Mouse (Mus musculus): Measurements from ENCODE around the gene Ctso. TPM values are rescaled to one million over a fixed set of nuclear protein-coding genes. Genes with fewer than 3 reads are reported as not detected.

Gene Ctso
- polyA plus RNA-seq, 2 experiments: 7.1 to 11.4 TPM

- H3K9ac ChIP-seq (ENCODE audit: low read depth, low read length, severe bottlenecking): no peak overlapping the region
- ATAC-seq (ENCODE audit: low FRiP score, low read depth) (no peak), DNase-seq (ENCODE audit: low spot score) (no peak)
- H3K4me2 ChIP-seq (replicated peaks; ENCODE audit: low read depth, low read length, severe bottlenecking): no peak overlapping the region
- no peak overlapping the region for H3K4me3 ChIP-seq (replicated peaks; ENCODE audit: low read length)
- no peaks in the 10 kb centered on the region; the same call in 1 of the 2 replicates for H3K36me3 ChIP-seq (ENCODE audit: control insufficient read depth, insufficient read depth, low read length)
- H3K27ac ChIP-seq (replicated peaks; ENCODE audit: low read depth, low read length): no peak overlapping the region
- TF ChIP-seq POLR2A (IDR thresholded peaks at IDR 0.05; ENCODE audit: borderline replicate concordance, extremely low read depth, insufficient read depth, insufficient read length): no peak
- no peaks in the 10 kb centered on the region for H3K9me3 ChIP-seq (ENCODE audit: control insufficient read depth, low read length)
- H3K27me3 ChIP-seq (ENCODE audit: control insufficient read depth, insufficient read depth, low read length): no peaks in the 10 kb centered on the region
- no peaks in the 10 kb centered on the region for H3K4me1 ChIP-seq (ENCODE audit: control insufficient read depth, insufficient read depth, low read length)
- 70% methylated on average over 2 of the region's 2 CpGs for WGBS
These were observed 19.4 kb downstream of the Ctso start for GRCm38 (mm10) chr3:81951785-81952184.

GRCm38 (mm10) chr3:81957484-81957883, 25.1 kb downstream of the Ctso start:
- Histone ChIP-seq H3K27me3 (ENCODE audit: control insufficient read depth, insufficient read depth, low read length) (no peaks in the 10 kb centered on the region), H3K4me2 (replicated peaks; ENCODE audit: low read depth, low read length, severe bottlenecking) (no peak overlapping the region), H3K4me3 (replicated peaks; ENCODE audit: low read length) (no peak overlapping the region), H3K9ac (ENCODE audit: low read depth, low read length, severe bottlenecking) (no peak overlapping the region), H3K9me3 (ENCODE audit: control insufficient read depth, low read length) (no peaks in the 10 kb centered on the region), H3K27ac (replicated peaks; ENCODE audit: low read depth, low read length) (no peak overlapping the region), H3K36me3 (ENCODE audit: control insufficient read depth, insufficient read depth, low read length) (no peaks in the 10 kb centered on the region), H3K4me1 (ENCODE audit: control insufficient read depth, insufficient read depth, low read length) (no peaks in the 10 kb centered on the region)
- DNase-seq (ENCODE audit: low spot score): no peak
- 48% methylated on average over 5 of the region's 5 CpGs for WGBS
- ATAC-seq (ENCODE audit: low FRiP score, low read depth): no peak
- no peak for TF ChIP-seq POLR2A (IDR thresholded peaks at IDR 0.05; ENCODE audit: borderline replicate concordance, extremely low read depth, insufficient read depth, insufficient read length)

GRCm38 (mm10) chr3:81961336-81961735, 28.9 kb downstream of the Ctso start:
- Histone ChIP-seq H3K4me3 (replicated peaks; ENCODE audit: low read length) (no peak overlapping the region), H3K4me2 (replicated peaks; ENCODE audit: low read depth, low read length, severe bottlenecking) (no peak overlapping the region), H3K27ac (replicated peaks; ENCODE audit: low read depth, low read length) (no peak overlapping the region), H3K9me3 (ENCODE audit: control insufficient read depth, low read length) (no peaks in the 10 kb centered on the region), H3K27me3 (ENCODE audit: control insufficient read depth, insufficient read depth, low read length) (no peaks in the 10 kb centered on the region), H3K9ac (ENCODE audit: low read depth, low read length, severe bottlenecking) (no peak overlapping the region), H3K4me1 (ENCODE audit: control insufficient read depth, insufficient read depth, low read length) (no peaks in the 10 kb centered on the region), H3K36me3 (ENCODE audit: control insufficient read depth, insufficient read depth, low read length) (no peaks in the 10 kb centered on the region)
- WGBS: 76% methylated on average over 5 of the region's 5 CpGs
- DNase-seq (ENCODE audit: low spot score) (no peak), ATAC-seq (ENCODE audit: low FRiP score, low read depth) (no peak)
- no peak for TF ChIP-seq POLR2A (IDR thresholded peaks at IDR 0.05; ENCODE audit: borderline replicate concordance, extremely low read depth, insufficient read depth, insufficient read length)

GRCm38 (mm10) chr3:81963768-81964167, 31.4 kb downstream of the Ctso start:
- no peaks in the 10 kb centered on the region for H3K36me3 ChIP-seq (ENCODE audit: control insufficient read depth, insufficient read depth, low read length)
- H3K9ac ChIP-seq (ENCODE audit: low read depth, low read length, severe bottlenecking): no peak overlapping the region
- no peak overlapping the region for H3K4me2 ChIP-seq (replicated peaks; ENCODE audit: low read depth, low read length, severe bottlenecking)
- no peaks in the 10 kb centered on the region for H3K4me1 ChIP-seq (ENCODE audit: control insufficient read depth, insufficient read depth, low read length)
- ATAC-seq (ENCODE audit: low FRiP score, low read depth): no peak
- TF ChIP-seq POLR2A (IDR thresholded peaks at IDR 0.05; ENCODE audit: borderline replicate concordance, extremely low read depth, insufficient read depth, insufficient read length): no peak
- H3K27me3 ChIP-seq (ENCODE audit: control insufficient read depth, insufficient read depth, low read length): no peaks in the 10 kb centered on the region
- no peak overlapping the region for H3K4me3 ChIP-seq (replicated peaks; ENCODE audit: low read length)
- no peak overlapping the region for H3K27ac ChIP-seq (replicated peaks; ENCODE audit: low read depth, low read length)
- 69% methylated on average over 5 of the region's 5 CpGs for WGBS
- no peak for DNase-seq (ENCODE audit: low spot score)
- no peaks in the 10 kb centered on the region for H3K9me3 ChIP-seq (ENCODE audit: control insufficient read depth, low read length)

- WGBS: 69% methylated on average over 3 of the region's 3 CpGs
- DNase-seq (ENCODE audit: low spot score) (no peak), ATAC-seq (ENCODE audit: low FRiP score, low read depth) (no peak)
- TF ChIP-seq POLR2A (IDR thresholded peaks at IDR 0.05; ENCODE audit: borderline replicate concordance, extremely low read depth, insufficient read depth, insufficient read length): no peak
- no peaks in the 10 kb centered on the region for H3K36me3 ChIP-seq (ENCODE audit: control insufficient read depth, insufficient read depth, low read length)
- no peak overlapping the region for H3K9ac ChIP-seq (ENCODE audit: low read depth, low read length, severe bottlenecking)
- no peak overlapping the region for H3K4me3 ChIP-seq (replicated peaks; ENCODE audit: low read length)
- no peaks in the 10 kb centered on the region for H3K9me3 ChIP-seq (ENCODE audit: control insufficient read depth, low read length)
- H3K27me3 ChIP-seq (ENCODE audit: control insufficient read depth, insufficient read depth, low read length): no peaks in the 10 kb centered on the region
- no peak overlapping the region for H3K4me2 ChIP-seq (replicated peaks; ENCODE audit: low read depth, low read length, severe bottlenecking)
- H3K27ac ChIP-seq (replicated peaks; ENCODE audit: low read depth, low read length): no peak overlapping the region
- H3K4me1 ChIP-seq (ENCODE audit: control insufficient read depth, insufficient read depth, low read length): no peaks in the 10 kb centered on the region
These were observed 32.2 kb downstream of the Ctso start for GRCm38 (mm10) chr3:81964596-81964995.

GRCm38 (mm10) chr3:81975607-81976006, 43.2 kb downstream of the Ctso start:
- H3K4me1 ChIP-seq (ENCODE audit: control insufficient read depth, insufficient read depth, low read length): no peaks in the 10 kb centered on the region
- H3K9me3 ChIP-seq (ENCODE audit: control insufficient read depth, low read length): no peaks in the 10 kb centered on the region
- ATAC-seq (ENCODE audit: low FRiP score, low read depth): no peak
- H3K27ac ChIP-seq (replicated peaks; ENCODE audit: low read depth, low read length): no peak overlapping the region
- H3K4me3 ChIP-seq (replicated peaks; ENCODE audit: low read length): no peak overlapping the region
- TF ChIP-seq POLR2A (IDR thresholded peaks at IDR 0.05; ENCODE audit: borderline replicate concordance, extremely low read depth, insufficient read depth, insufficient read length): no peak
- 24% methylated on average over 4 of the region's 4 CpGs for WGBS
- no peak for DNase-seq (ENCODE audit: low spot score)
- no peak overlapping the region for H3K9ac ChIP-seq (ENCODE audit: low read depth, low read length, severe bottlenecking)
- no peaks in the 10 kb centered on the region for H3K36me3 ChIP-seq (ENCODE audit: control insufficient read depth, insufficient read depth, low read length)
- no peaks in the 10 kb centered on the region for H3K27me3 ChIP-seq (ENCODE audit: control insufficient read depth, insufficient read depth, low read length)
- no peak overlapping the region for H3K4me2 ChIP-seq (replicated peaks; ENCODE audit: low read depth, low read length, severe bottlenecking)
